Mouse (Mus musculus) urinary bladder, postnatal 4 days (tissue): ENCODE results near the gene Plekhb2.

Experiments
- DNase-seq, 2 experiments: peaks; one replicate each; pipeline ENCODE4 v3.0.0; 2021 to 2022; ENCODE audit warnings: low spot score in 2 of 2

Plekhb2 gene

DNA sequence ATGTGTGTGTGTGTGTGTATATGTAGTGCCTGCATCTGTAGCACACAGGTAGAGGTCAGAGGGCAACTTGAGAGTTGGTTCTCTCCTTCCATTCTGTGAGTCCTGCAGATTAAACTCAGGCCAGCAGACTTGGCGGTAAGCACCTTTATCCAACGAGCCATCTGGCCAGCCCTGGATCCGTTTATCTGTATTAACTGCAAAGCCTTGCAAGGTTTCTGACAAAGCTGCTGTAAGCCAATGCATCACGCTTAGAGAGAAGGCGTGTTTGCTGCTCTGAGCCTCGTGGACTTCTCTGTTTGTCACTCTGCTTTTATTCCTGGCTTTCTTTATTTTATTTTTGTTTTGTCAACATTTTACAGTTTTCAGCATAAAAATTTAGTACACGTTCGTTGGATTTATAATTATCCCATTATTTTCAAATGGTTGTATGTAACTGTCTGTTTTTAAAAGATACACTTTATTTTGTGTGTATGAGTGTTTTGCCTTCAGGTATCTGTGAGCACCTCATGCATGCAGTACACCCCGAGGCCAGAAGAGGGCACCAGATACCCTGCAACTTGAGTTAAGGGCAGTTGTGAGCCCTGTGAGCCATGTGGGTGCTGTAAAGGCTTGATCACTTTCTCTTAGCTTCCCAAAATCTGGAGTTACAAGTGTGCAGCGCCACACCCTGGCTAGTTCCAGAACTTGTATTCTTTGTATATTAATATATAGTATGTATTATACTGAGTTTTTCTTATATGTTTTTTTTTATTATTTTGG, 17.2 kb downstream of the Plekhb2 start:
- DNase-seq = peak; percentile 74 to 87

GRCm38 (mm10) chr1:34867574-34867955, 17.8 kb downstream of the Plekhb2 start:
- no peak for DNase-seq

- DNase-seq = peak in 1 of 2 experiments; percentile 38
Measured at GRCm38 (mm10) chr1:34868391-34868790, 18.6 kb downstream of the Plekhb2 start.

GRCm38 (mm10) chr1:34869231-34869630, 19.5 kb downstream of the Plekhb2 start:
- DNase-seq = peak in 1 of 2 experiments; percentile 54

GRCm38 (mm10) chr1:34871170-34871569, 21.4 kb downstream of the Plekhb2 start:
- peak in 1 of 2 experiments; percentile 36 for DNase-seq

- peak in 1 of 2 experiments; percentile 54 for DNase-seq
Measured at GRCm38 (mm10) chr1:34873551-34873950, 23.8 kb downstream of the Plekhb2 start.

- no peak for DNase-seq
Measured at GRCm38 (mm10) chr1:34879611-34880010, 29.8 kb downstream of the Plekhb2 start.

DNA sequence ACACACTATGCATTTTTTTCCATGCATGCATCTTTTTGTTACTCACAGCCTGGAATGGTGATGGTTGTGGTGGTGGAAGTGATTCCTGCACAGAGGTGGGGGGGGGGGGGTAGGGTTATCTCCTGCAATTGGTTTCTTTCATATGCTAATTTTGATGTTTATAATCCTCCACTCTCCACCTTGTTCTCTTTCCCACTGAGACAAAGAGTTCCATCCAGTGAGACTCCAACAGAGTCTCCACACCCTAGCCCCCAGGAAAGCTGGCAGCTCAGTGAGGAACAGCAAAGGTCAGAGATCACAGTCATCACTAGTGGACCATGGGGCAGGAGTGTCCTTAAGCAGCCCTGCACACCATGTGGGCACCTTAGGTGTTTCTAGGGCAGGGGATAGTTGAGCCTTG, 34.0 kb downstream of the Plekhb2 start:
- DNase-seq = peak in 1 of 2 experiments; percentile 13

- no peak for DNase-seq
Measured at GRCm38 (mm10) chr1:34891559-34892289, 41.9 kb downstream of the Plekhb2 start.

GRCm38 (mm10) chr1:34892466-34892865, 42.7 kb downstream of the Plekhb2 start:
- DNase-seq = no peak

DNA sequence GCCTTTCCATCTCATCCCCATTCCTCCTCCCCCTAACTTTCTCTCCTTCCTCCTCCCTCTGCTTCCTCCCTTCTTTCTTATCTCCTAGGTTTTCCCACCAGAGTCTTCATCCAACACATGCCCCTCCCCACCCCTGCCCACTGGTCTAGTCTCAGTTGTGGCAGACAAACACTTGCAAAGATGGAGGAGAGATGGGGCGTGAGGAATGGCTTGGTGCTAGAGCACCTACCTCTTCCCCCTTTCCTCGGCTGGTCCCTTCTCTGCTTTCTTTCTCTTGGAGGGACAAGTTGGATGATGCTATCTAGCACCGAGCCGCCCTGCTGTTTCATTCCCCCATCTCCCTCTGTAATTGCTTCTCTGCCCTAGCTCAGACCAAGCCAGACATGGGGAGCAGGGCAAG, 43.6 kb downstream of the Plekhb2 start:
- no peak for DNase-seq

- DNase-seq = no peak
Measured at GRCm38 (mm10) chr1:34893831-34894230, 44.1 kb downstream of the Plekhb2 start.

- DNase-seq = no peak
Measured at GRCm38 (mm10) chr1:34896102-34896501, 46.3 kb downstream of the Plekhb2 start.

DNA sequence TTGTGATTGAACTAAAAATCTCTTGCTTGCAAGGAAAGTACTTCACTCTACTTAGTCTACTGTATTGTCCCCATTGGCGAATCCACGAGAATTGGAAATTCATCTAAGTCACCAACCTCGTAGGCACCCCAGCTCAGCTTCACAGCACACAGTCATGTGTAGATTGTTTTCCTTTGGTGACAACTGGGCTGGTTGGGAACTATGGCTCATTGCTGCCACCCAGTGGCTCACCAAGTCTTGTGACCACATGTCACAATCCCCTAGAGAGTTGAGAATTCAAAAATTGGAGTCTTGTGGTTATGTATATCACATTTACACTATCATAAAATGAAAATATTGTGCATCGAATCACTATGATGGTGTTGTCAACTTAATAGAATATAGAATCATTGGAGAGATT, 47.1 kb downstream of the Plekhb2 start:
- no peak for DNase-seq

GRCm38 (mm10) chr1:34928656-34929055, 78.9 kb downstream of the Plekhb2 start:
- no peak for DNase-seq
